In genomic region chr10:120297311-120297710, GRCm38 (mm10) we compare ENCODE assay signal across 28 mouse cellular contexts.
A peak's percentile ranks its signal among the peaks of the same experiment; 100 is the strongest.
DNase-seq lines count a peak whose midpoint lies in the region; ATAC-seq and TF ChIP-seq lines count a peak whose summit lies in the region.
"Had no signal": no experiment of that assay in that cellular context is flagged by ENCODE, and none has a peak within 500 bp of the region (broad histone marks: within the 10 kb centered on the region; RNA-seq: fewer than 3 reads in every experiment).

No protein-coding gene starts in this region.

- DNase-seq in heart, adult 11 months: peak; percentile 41
- DNase-seq in heart, adult 18-20 months: no peak
- DNase-seq in midbrain, embryonic 11.5 days (ENCODE audit: low spot score, missing footprints): no peak
- DNase-seq in brain, embryonic 14.5 days (ENCODE audit: low read depth): peak; percentile 59
- peak; percentile 7 for DNase-seq in testis, postnatal 10 days (ENCODE audit: low spot score)
- DNase-seq in adrenal gland, adult (ENCODE audit: inconsistent age in 2 of 2, low spot score in 1 of 2): no peak
- DNase-seq: adrenal gland, postnatal 25 days; cerebellum, adult 18-20 months; cerebellum, postnatal 10 days; gastrocnemius, postnatal 25 days; heart, adult 2 months; kidney, adult 8-10 months; kidney, postnatal 4 days; layer of hippocampus, postnatal 36 days; lung, embryonic 14.5 days; lung, postnatal 14 days; right cerebral cortex, postnatal 14 days; thymus, adult 2 months; thymus, postnatal 36 days had no signal

- no peaks in the 10 kb centered on the region for H3K9me3 ChIP-seq in midbrain, embryonic 15.5 days
- no peaks in the 10 kb centered on the region for H3K9me3 ChIP-seq in midbrain, embryonic 11.5 days (ENCODE audit: control insufficient read depth, low read length)
- H3K9me3 ChIP-seq: embryonic facial prominence, embryonic 13.5 days; forebrain, embryonic 10.5 days; heart, embryonic 12.5 days; liver, embryonic 15.5 days; neural tube, embryonic 12.5 days; stomach, embryonic 15.5 days had no signal

- no peak for TF ChIP-seq CTCF in brain, embryonic 14.5 days (IDR thresholded peaks at IDR 0.05; ENCODE audit: borderline replicate concordance, extremely low read depth, insufficient read depth, insufficient read length)

- no peak overlapping the region for H3K4me3 ChIP-seq in midbrain, embryonic 15.5 days
- H3K4me3 ChIP-seq in midbrain, embryonic 11.5 days (ENCODE audit: low read depth, low read length): no peak overlapping the region
- H3K4me3 ChIP-seq: embryonic facial prominence, embryonic 13.5 days; forebrain, embryonic 10.5 days; heart, adult 2 months; heart, embryonic 12.5 days; liver, embryonic 15.5 days; neural tube, embryonic 12.5 days; stomach, embryonic 15.5 days had no signal

- no peak for TF ChIP-seq POLR2A in brain, embryonic 14.5 days (IDR thresholded peaks at IDR 0.05; ENCODE audit: borderline replicate concordance, extremely low read depth, insufficient read depth, insufficient read length, poor library complexity, severe bottlenecking)

- H3K27ac ChIP-seq in midbrain, embryonic 15.5 days: peak overlapping the region; percentile 9; the same call in 1 of the 2 replicates
- no peak overlapping the region for H3K27ac ChIP-seq in midbrain, embryonic 11.5 days (ENCODE audit: low read depth, low read length)
- H3K27ac ChIP-seq: embryonic facial prominence, embryonic 13.5 days; forebrain, embryonic 10.5 days; heart, adult 2 months; kidney, postnatal 0 days; liver, embryonic 15.5 days; neural tube, embryonic 12.5 days; stomach, embryonic 15.5 days had no signal

- H3K9ac ChIP-seq in midbrain, embryonic 15.5 days: no peak overlapping the region
- no peak overlapping the region for H3K9ac ChIP-seq in midbrain, embryonic 11.5 days (ENCODE audit: low read length)
- H3K9ac ChIP-seq: embryonic facial prominence, embryonic 13.5 days; heart, embryonic 12.5 days; liver, embryonic 15.5 days; lung, embryonic 14.5 days; neural tube, embryonic 12.5 days; stomach, embryonic 15.5 days had no signal

- H3K4me2 ChIP-seq in midbrain, embryonic 15.5 days: no peak overlapping the region
- H3K4me2 ChIP-seq in midbrain, embryonic 11.5 days: no peak overlapping the region
- H3K4me2 ChIP-seq: embryonic facial prominence, embryonic 13.5 days; heart, embryonic 12.5 days; liver, embryonic 15.5 days; lung, embryonic 14.5 days; neural tube, embryonic 12.5 days; stomach, embryonic 15.5 days had no signal

- H3K27me3 ChIP-seq in midbrain, embryonic 15.5 days (replicated peaks): no peaks in the 10 kb centered on the region
- H3K27me3 ChIP-seq in midbrain, embryonic 11.5 days (ENCODE audit: control insufficient read depth, insufficient read depth, low read length): no peaks in the 10 kb centered on the region
- H3K27me3 ChIP-seq: embryonic facial prominence, embryonic 13.5 days; liver, embryonic 15.5 days; neural tube, embryonic 12.5 days; stomach, embryonic 15.5 days had no signal

- H3K36me3 ChIP-seq in midbrain, embryonic 15.5 days (replicated peaks): no peaks in the 10 kb centered on the region
- no peaks in the 10 kb centered on the region for H3K36me3 ChIP-seq in midbrain, embryonic 11.5 days (ENCODE audit: control insufficient read depth, insufficient read depth, low read length)
- H3K36me3 ChIP-seq: embryonic facial prominence, embryonic 13.5 days; forebrain, embryonic 10.5 days; heart, embryonic 12.5 days; liver, embryonic 15.5 days; neural tube, embryonic 12.5 days; stomach, embryonic 15.5 days had no signal

- no peak for ATAC-seq in midbrain, embryonic 15.5 days (replicated peaks)
- ATAC-seq in midbrain, embryonic 11.5 days (ENCODE audit: low FRiP score): no peak
- ATAC-seq: intestine, embryonic 16.5 days had no signal

- H3K4me1 ChIP-seq in midbrain, embryonic 15.5 days: 0 out of 2 replicates have a peak, but pooled peaks cover 8% of the 10 kb centered on the region
- H3K4me1 ChIP-seq in midbrain, embryonic 11.5 days (ENCODE audit: control insufficient read depth, insufficient read depth, low read length): no peaks in the 10 kb centered on the region
- H3K4me1 ChIP-seq: embryonic facial prominence, embryonic 13.5 days; liver, embryonic 15.5 days; stomach, embryonic 15.5 days had no signal

Comparison
In these comparisons a context has a peak if more than half of its experiments do, and no peak if none do; other contexts are left out.
1. DNase-seq: peak in heart, adult 11 months (single experiment), brain, embryonic 14.5 days (single experiment) and testis, postnatal 10 days (single experiment); none in heart, adult 18-20 months (0 of 2), midbrain, embryonic 11.5 days (single experiment) and adrenal gland, adult (0 of 2).